Mouse (Mus musculus): ENCODE results near the gene Unc93a2. TPM values are rescaled to one million over a fixed set of nuclear protein-coding genes. Genes with fewer than 3 reads are reported as not detected.
"Not testable (repeated sequence)": the region's sequence is repeated elsewhere in the genome, so short reads cannot be mapped to it uniquely, and the experiment has no call there.

Gene Unc93a2
- polyA plus RNA-seq, 1 experiment from 2014 or later: not detected

- ATAC-seq (ENCODE audit: insufficient number of reproducible peaks, insufficient read depth, low FRiP score, low TSS enrichment, low read depth): not testable (repeated sequence)
- 77% methylated on average over 7 of the region's 8 CpGs for WGBS
Observed at GRCm38 (mm10) chr17:7315693-7316382, 69.4 kb downstream of the Unc93a2 start.

More at GRCm38 (mm10) chr17:7315693-7316382, 69.4 kb downstream of the Unc93a2 start:
- not testable (repeated sequence) for H3K27me3 ChIP-seq; H3K9me3 ChIP-seq; H3K4me2 ChIP-seq; H3K9ac ChIP-seq (replicated peaks); H3K4me1 ChIP-seq (replicated peaks); H3K27ac ChIP-seq; H3K4me3 ChIP-seq (replicated peaks); H3K36me3 ChIP-seq

Other genes starting within 250 kb of the Unc93a2 start
- 22.8 and 24.8 TPM in 2 replicates for gene Rps6ka2, start 215.3 kb downstream of the Unc93a2 start, polyA plus RNA-seq (2016; fragmentation: Nextera tagmentation; extraction: Ambion mirVana)
- gene Tcp10a, start 60.8 kb downstream of the Unc93a2 start, polyA plus RNA-seq (2016; fragmentation: Nextera tagmentation; extraction: Ambion mirVana): not detected in 2 replicates
- not detected in 2 replicates for gene Ttll2, start 32.8 kb downstream of the Unc93a2 start, polyA plus RNA-seq (2016; fragmentation: Nextera tagmentation; extraction: Ambion mirVana)
- gene Gm49630, start 13.5 kb downstream of the Unc93a2 start, polyA plus RNA-seq (2016; fragmentation: Nextera tagmentation; extraction: Ambion mirVana): not detected in 2 replicates